Comparison of ENCODE assay signal across 10 mouse cellular contexts in genomic region chr8:107205164-107205563, GRCm38 (mm10). TPM values are rescaled to one million over a fixed set of nuclear protein-coding genes. Genes with fewer than 3 reads are reported as not detected.
DNase-seq lines count a peak whose midpoint lies in the region; TF ChIP-seq lines count a peak whose summit lies in the region.
"Had no signal": no experiment of that assay in that cellular context is flagged by ENCODE, and none has a peak within 500 bp of the region (broad histone marks: within the 10 kb centered on the region; RNA-seq: fewer than 3 reads in every experiment).

No protein-coding gene starts in this region.

- WGBS in heart, adult 2 months, result 53% methylated on average over 9 of the region's 9 CpGs
- 86% methylated on average over 9 of the region's 9 CpGs for WGBS in heart, embryonic 10.5 days

- TF ChIP-seq CTCF in heart, adult 2 months (IDR thresholded peaks at IDR 0.05), result no peak
- no peak for TF ChIP-seq CTCF in left cerebral cortex, adult 2 months (IDR thresholded peaks at IDR 0.05)
- no peak for TF ChIP-seq CTCF in brain, embryonic 14.5 days (IDR thresholded peaks at IDR 0.05; ENCODE audit: borderline replicate concordance, extremely low read depth, insufficient read depth, insufficient read length)

- no peak for TF ChIP-seq EP300 in heart, adult 2 months (IDR thresholded peaks at IDR 0.05; ENCODE audit: insufficient read depth, low read depth, low read length)

- intact Hi-C loops in heart, adult 2 months (cut with DNase I), result loop anchor here (2.0 to 5.0 kb wide), 3 partner anchors 52 to 88 kb away; partner anchors contain the start of gene Nfat5
- intact Hi-C loops in left cerebral cortex, adult 2 months (cut with DNase I), result no loop called here
- intact Hi-C loops in left cerebral cortex, postnatal 36 days (cut with DNase I), result no loop called here

- no peaks in the 10 kb centered on the region for H3K27me3 ChIP-seq in heart, adult 2 months (ENCODE audit: control insufficient read depth, insufficient read depth, low read length)
- H3K27me3 ChIP-seq in heart, embryonic 10.5 days (ENCODE audit: insufficient read depth, poor library complexity, severe bottlenecking), result no peaks in the 10 kb centered on the region; the same call in 1 of the 2 replicates
- H3K27me3 ChIP-seq: midbrain, embryonic 12.5 days had no signal

- peaks cover 16% of the 10 kb centered on the region for H3K4me1 ChIP-seq in heart, adult 2 months (ENCODE audit: control insufficient read depth, insufficient read depth, low read length)
- peaks cover 28% of the 10 kb centered on the region for H3K4me1 ChIP-seq in heart, embryonic 10.5 days
- H3K4me1 ChIP-seq: midbrain, embryonic 12.5 days had no signal

- H3K9ac ChIP-seq in heart, adult 2 months (ENCODE audit: low read depth, low read length), result no peak overlapping the region
- H3K9ac ChIP-seq: liver, embryonic 13.5 days; midbrain, embryonic 12.5 days had no signal

- peaks cover 4% of the 10 kb centered on the region for H3K36me3 ChIP-seq in heart, adult 2 months (ENCODE audit: control insufficient read depth, insufficient read depth, low read length)
- no peaks in the 10 kb centered on the region for H3K36me3 ChIP-seq in heart, embryonic 10.5 days
- H3K36me3 ChIP-seq: liver, embryonic 13.5 days; midbrain, embryonic 12.5 days had no signal

- no peaks in the 10 kb centered on the region for H3K79me2 ChIP-seq in heart, adult 2 months (replicated peaks; ENCODE audit: control insufficient read depth, insufficient read depth, low read length)

- H3K9me3 ChIP-seq in heart, embryonic 10.5 days, result no peaks in the 10 kb centered on the region
- H3K9me3 ChIP-seq: liver, embryonic 13.5 days; midbrain, embryonic 12.5 days had no signal

- no peak for DNase-seq in heart, adult 2 months
- DNase-seq in heart, embryonic 10.5 days (ENCODE audit: low spot score), result no peak
- no peak for DNase-seq in left cerebral cortex, adult 2 months (ENCODE audit: extremely low spot score in 1 of 2, low spot score in 2 of 2)
- no peak for DNase-seq in left cerebral cortex, postnatal 36 days (ENCODE audit: low spot score in 2 of 2)
- peak; percentile 15 for DNase-seq in brain, embryonic 14.5 days (ENCODE audit: low read depth)
- peak; percentile 13 for DNase-seq in gastrocnemius, postnatal 25 days
- DNase-seq in thymus, postnatal 10 days (ENCODE audit: low spot score in 2 of 2), result no peak
- DNase-seq in spleen, postnatal 14 days (ENCODE audit: low spot score in 2 of 2), result no peak
- DNase-seq: liver, embryonic 13.5 days had no signal

- TF ChIP-seq POLR2A in heart, adult 2 months (IDR thresholded peaks at IDR 0.05; ENCODE audit: insufficient read depth, low read depth, low read length), result no peak
- no peak for TF ChIP-seq POLR2A in brain, embryonic 14.5 days (IDR thresholded peaks at IDR 0.05; ENCODE audit: borderline replicate concordance, extremely low read depth, insufficient read depth, insufficient read length, poor library complexity, severe bottlenecking)

- H3K4me3 ChIP-seq in heart, adult 2 months, result no peak overlapping the region; the same call in 1 of the 2 replicates
- H3K4me3 ChIP-seq in heart, embryonic 10.5 days, result no peak overlapping the region
- no peak overlapping the region for H3K4me3 ChIP-seq in left cerebral cortex, adult 2 months
- H3K4me3 ChIP-seq: liver, embryonic 13.5 days; midbrain, embryonic 12.5 days had no signal

- peak overlapping the region; percentile 88 for H3K27ac ChIP-seq in heart, adult 2 months
- H3K27ac ChIP-seq in heart, embryonic 10.5 days, result no peak overlapping the region
- peak overlapping the region; percentile 82; the same call in 1 of the 2 replicates for H3K27ac ChIP-seq in left cerebral cortex, adult 2 months
- H3K27ac ChIP-seq: liver, embryonic 13.5 days; midbrain, embryonic 12.5 days had no signal

RNA-seq across cellular contexts. Expression of gene Cyb5b, which starts 54.7 kb away (rescaled TPM):
- 10 to 100 TPM; 38.8 to 41.1 TPM for total RNA-seq in heart, adult 2 months (2021)
- 33.2 and 50.8 TPM in 2 replicates for polyA plus RNA-seq in heart, adult 2 months (2012; rRNA removed)
- 92.3 and 109 TPM in 2 replicates for polyA plus RNA-seq in heart, embryonic 10.5 days (2016; fragmentation: Nextera tagmentation; extraction: Ambion mirVana)
- total RNA-seq in left cerebral cortex, adult 2 months (2021), result 10 to 100 TPM; 92.3 to 93.6 TPM
- total RNA-seq in left cerebral cortex, postnatal 36 days (2021), result 10 to 100 TPM; 88.3 to 91.7 TPM
- polyA plus RNA-seq in brain, embryonic 14.5 days (2012; rRNA removed), result 83.6 and 99.0 TPM in 2 replicates
- total RNA-seq in gastrocnemius, postnatal 25 days (2021), result 10 to 100 TPM; 26.7 to 29.0 TPM

Comparison
In these comparisons a context has a peak if more than half of its experiments do, and no peak if none do; other contexts are left out.
1. DNase-seq: peak in brain, embryonic 14.5 days (single experiment) and gastrocnemius, postnatal 25 days (single experiment); none in heart, adult 2 months (0 of 2), heart, embryonic 10.5 days (single experiment), left cerebral cortex, adult 2 months (0 of 2), left cerebral cortex, postnatal 36 days (0 of 2), thymus, postnatal 10 days (0 of 2) and spleen, postnatal 14 days (0 of 2).